Mouse (Mus musculus) regulatory T cell (primary cell): ENCODE data around the gene Lamc3.

ENCODE experiments used
- in situ Hi-C: fragments of 300-600 bp; cut with MboI, MseI; formaldehyde crosslinking; loops from one replicate; pipeline ENCODE4 v1.15.1; 2025; ENCODE audit warnings: high pct_unique_total_duplicates

Lamc3 gene

DNA sequence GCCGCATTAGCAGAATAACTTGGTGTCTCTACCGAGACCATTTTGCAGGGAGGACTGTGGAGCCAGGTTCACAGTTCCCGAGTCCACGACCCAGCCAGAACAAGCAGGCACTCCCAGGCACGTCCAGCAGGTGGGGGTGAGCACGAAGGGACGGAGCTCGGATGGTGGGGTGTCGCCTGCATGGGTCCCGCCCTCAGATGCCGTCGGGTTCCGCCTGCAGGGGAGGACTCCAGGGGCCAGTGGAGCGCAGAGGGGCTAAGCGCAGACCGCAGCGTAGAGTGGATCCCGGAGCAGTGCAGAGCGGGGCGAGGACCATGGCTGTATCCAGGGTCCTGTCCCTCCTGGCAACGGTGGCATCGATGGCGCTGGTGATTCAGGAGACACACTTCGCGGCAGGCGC lies at the start of gene Lamc3:
TSS of gene Lamc3 (plus strand) at position 262 of the 400 bp plus-strand sequence.
- in situ Hi-C loops, result loop anchor here (5.0 kb wide), 1 partner anchor 75 kb away; the partner anchor contains the start of gene Qrfp

DNA sequence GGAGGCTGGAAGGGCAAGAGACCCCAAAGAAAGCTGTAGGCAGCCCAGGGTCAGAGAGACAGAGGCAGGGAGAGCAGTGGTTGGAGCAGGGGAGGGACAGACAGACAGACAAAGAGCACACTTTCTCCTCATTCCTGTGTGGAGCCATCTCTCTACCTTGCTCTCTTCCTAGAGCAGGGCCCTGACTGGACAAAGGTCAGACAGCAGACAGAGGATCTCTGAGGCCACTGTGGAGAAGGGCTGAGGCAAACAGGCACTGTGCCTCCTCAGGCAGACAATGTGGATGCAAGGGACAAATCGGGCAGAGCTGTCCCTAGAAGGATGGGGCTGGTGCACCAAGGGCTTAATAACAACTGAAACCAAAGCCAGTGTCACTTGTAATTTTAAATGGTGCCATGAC lies 48.2 kb upstream of the Lamc3 start:
- in situ Hi-C loops, result no loop called here

DNA sequence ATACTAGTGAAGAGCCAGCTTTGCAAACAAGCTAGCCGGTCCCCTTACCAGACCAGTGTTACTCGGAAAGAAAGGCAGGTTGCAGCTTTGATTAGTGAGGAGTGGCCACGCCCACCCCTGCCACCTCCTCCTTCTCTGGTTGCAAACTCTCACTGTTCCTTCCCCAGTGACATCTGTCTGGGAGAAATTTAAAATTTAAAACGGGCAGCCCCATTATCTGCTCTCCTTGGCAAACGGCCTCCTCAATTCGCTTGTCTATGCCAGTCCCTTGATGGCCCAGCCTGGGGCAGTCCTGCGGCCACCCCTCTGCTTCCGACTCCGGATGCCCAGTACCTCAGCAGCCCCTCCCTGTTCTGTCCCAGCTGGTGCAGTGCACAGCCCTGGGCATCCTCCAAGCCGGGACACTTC lies 42.4 kb upstream of the Lamc3 start:
- in situ Hi-C loops, result no loop called here

DNA sequence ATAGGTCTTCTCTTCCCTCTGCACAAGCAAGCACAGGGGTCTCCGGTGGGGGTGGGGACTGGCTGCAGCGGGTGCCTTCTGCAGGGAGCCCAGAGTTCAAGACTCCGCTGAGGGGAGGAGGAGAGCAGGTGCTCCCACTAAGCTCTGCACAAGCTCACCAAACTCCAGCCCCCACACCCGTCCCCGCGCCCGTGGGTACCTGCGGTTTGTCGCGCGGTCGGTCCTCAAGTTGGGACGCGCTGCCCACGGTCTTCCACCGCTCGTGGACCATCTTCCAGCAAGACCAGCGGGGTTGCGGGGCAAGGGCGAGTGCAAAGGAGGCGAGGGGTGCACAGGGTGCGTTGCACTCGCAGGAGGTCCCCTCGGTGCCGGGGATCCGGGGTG lies 41.6 kb upstream of the Lamc3 start:
- in situ Hi-C loops, result no loop called here

DNA sequence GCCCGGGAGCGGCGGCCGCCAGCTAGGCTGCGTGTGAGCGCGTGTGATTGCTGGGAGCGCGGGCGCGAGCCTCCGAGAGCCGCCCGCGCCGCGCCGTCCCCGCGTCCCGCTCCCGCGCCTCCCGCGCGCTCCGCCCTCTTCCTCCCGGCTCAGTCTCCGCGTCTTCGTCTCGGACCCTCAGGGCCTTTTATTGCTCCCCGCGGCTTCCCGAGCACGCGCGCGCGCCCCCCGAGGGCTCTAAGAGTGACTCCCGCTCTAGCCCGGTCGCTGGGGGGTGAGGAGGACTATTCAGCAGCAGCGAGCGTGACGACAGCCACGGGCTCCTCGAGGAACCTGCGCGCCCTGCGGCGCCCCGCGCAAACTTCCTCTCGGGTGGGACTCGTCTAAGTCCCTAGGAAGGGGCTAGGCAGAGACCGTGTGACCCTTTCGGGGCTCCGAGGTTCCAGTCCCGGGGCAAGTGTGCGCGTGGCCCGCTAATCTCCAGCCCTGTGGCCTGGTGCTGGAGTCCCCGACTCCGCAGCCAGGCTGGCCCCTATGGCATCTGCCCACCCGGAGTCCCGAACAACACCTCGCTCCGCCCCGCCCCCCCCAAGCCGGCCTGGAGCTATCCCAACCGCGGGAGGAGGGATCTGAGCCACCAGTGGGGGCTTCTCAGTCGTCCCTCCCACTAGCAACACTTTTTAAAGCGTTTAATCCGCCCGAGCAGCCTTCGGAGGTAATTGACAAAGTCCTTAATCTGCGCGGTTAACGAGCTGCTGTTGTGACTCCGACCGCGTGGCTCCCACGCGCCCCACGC lies 41.0 kb upstream of the Lamc3 start, which contains the start of gene Fibcd1:
TSS of gene Fibcd1 (minus strand) at position 110 of the 796 bp plus-strand sequence.
- in situ Hi-C loops, result no loop called here

DNA sequence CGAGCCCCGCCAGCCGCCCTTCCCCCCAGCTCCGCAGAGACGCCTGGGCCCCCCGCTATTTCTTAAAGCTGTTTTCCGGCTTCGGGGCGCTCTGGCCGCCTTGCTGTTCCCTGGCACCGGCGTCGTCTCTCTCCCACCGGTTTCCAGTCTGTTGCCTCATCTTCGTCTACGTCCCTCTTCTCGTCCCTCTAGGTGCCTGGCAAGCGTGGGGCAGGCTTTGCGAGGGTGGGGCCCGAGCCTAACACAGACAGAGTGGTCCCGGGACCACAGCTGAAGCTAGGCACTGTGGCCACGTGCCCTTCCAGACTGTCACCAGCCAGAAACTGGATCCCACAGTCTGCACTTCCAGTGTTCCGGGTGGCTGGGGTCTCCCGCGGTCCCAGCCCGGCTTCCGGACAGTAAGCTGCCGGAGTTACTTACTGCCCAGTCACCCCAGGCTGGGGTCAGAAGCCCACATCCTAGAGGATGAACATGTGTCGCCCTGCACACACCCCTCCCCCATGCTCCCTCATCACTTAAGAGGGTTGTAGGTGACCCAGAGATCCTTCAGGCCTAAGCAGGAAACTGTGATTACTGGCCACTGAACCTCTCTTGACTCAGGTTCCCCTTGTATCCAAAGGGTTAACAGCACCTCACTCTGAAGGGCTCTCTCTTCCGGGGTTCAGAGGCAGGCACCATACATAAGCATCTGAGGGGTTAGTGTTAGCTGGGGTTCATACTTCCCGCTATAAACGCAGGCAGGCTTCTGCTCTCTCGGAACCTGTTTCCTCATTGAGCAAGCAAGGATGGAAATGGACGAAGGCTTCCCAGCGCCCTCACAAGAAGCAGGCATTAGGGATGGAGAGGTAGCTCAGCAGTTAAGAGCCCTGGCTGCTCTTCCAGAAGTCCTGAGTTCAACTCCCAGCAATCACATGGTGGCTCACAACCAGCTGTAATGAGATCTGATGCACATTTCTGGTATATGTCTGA lies 40.1 kb upstream of the Lamc3 start:
- in situ Hi-C loops, result no loop called here

DNA sequence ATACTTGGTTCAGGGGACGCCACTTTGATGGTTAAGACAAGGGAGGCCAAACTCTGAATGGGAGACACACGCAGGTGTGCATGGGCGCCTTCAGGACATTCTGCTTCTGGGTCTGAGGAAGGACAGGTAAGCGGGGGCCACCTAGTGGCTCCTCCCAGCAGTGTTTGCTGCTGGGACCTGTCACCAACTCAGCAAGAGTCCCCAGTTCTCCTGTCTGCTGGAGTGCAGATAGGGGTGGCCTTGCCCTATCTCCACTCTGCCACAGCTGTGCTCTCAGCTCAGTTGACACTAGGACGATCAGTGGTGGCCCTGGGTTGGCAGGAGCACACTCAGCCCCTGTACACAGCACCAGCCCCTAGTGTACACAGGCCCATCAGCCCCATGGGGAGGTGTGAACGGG lies 39.2 kb upstream of the Lamc3 start:
- in situ Hi-C loops, result no loop called here

DNA sequence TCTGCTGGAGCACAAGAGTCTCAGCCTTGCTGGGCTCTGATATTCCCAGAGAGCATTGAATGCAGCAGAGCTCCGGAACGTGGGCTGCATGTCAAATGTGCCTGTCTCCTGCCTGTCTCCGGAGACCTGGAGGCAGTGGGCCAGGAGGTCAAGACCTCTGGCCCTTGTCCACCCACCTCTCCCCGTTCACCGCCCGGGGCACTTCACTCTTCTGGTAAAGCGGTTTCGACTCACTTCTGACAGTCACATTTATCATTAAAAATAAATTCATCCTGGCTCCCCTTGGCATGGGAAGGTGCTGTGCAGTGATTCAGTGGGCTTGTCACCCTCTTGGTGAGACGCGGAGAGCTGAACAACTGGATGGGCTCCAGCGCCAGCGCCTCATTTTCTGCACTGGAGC lies 37.0 kb upstream of the Lamc3 start:
- in situ Hi-C loops, result loop anchor here (5.0 kb wide), 1 partner anchor 33 kb away; no protein-coding TSS in a partner anchor

DNA sequence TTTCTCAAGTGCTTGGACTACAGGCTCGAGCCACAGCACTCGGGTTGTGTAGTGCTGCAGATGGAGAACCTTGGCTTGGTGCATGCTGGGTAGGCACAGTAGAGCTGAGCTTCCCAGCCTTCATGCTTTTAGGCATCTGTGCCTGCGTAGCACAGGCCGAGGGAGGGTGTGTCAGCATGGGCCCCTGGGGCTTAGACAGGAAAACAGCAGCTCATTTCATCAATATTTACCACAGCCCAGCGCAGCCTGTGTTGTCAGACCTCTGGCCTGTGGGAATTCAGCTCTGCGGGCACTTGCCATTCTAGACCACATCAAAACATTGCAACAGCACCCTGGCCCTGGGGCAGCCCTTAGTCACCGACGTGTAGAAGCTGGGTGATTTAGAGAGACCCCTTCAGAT lies 31.1 kb upstream of the Lamc3 start:
- in situ Hi-C loops, result no loop called here

DNA sequence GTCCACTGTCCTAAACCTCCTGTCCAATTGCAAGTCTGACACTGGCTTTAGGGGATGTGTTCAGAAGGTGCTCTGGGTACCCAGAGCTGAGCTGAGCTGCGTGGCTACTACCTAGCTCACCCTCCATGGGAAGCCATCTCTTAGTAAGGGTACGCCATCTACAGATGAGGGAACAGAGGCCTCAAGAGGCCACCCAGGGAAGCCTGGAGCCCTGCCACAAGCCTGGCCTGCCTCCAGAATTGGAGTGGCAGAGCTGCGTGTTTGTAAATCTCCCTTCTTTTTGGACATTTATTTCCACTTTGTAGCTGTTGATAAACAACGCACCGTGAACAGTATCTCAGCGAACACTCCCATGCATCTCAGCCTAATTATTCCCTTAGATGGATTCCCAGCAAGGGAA lies 29.9 kb upstream of the Lamc3 start:
- in situ Hi-C loops, result no loop called here

DNA sequence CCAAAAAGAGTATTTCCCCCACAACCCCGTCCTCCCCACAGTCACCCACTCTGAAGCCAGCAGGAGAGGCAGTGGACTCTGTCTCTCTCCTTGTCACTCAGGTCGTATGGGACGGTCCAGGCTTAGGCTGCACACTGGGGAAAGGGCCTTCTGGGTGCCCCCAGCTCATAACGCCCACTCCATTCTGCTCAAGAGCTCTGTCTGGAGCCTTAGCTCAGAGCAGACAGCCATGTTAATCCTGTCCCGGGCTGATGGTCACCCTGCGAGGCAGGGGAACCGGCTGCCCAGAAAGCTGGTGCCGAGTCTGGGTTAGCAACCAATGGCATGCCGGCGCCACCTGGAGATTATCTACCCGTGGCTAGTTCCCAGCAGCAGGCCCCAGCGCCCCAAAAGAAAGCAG lies 28.6 kb upstream of the Lamc3 start:
- in situ Hi-C loops, result no loop called here

DNA sequence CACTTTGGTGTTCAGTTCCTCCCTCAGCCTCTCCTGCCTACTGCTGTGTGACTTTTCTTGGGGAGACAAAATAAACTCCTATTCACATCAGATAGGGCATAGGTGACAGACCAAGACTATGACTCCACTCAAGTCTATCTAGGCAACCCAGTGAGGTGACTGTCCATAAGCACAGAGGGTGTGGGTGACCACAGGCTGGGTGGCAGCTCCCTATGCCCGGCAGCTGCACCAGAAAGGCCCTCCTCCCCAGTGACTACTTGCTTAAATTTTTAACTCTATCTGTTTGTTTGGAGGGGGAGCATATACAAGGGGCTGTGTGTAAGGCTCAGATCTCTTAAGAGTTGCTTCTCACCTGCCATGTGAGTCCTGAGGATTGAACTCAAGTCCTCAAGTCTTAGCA lies 24.2 kb upstream of the Lamc3 start:
- in situ Hi-C loops, result no loop called here

DNA sequence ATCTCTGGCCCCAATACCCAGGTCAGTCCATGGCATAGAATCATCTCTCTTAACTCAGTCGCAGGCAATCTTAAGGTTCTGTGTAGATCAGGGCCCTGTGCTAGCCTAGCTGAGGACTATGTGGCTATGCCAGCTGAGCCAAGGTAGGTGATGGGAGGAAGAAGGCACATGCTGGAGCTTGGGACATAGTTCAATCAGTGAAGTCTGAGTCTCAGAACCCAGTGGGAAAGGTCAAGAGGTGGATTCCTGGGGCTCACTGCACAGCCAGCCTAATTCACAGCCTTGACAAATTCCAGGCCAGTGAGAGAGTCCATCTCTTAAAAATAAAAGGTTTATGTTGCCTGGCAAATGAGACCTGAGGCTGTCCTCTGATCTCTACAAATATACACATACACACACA lies 23.3 kb upstream of the Lamc3 start:
- in situ Hi-C loops, result no loop called here

DNA sequence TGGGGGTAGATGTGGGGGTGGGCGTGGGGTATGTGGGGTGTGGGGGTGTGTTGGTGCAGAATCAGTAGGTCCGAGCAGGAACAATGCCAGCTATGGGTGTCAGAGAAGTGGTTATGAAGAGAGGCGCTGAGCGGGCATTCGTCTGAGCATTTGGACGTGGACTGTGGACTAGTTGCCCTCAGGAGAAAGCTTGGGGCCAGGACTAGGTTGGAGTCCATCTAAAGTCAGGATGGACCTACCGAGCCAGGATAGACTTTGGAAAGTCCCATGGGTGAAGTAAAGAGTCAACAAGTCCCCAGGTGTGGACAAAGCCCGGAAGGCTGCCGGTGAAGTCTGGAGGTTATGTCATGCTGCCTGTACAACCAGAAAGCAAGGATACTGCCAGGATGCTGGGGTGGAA lies 22.2 kb upstream of the Lamc3 start:
- in situ Hi-C loops, result no loop called here

DNA sequence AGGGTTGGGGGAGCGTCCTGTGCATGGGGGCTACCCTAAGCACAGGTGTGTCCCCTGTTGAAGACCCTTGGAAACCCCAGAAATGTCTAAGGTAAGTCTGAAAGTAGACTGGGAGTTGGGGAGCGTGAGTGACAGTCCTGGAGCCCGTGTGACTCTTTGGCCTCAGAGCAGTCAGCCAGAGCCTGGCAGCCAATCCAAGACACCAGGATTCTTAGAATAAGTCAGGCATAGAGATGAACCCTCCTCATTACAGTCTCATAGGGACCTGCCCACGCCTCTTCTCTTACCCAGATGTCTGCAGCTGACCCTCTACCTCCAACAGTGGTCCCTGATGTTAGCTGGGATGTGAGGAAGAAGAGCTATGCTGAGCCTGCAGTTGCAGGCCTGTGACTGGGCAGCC lies 21.8 kb upstream of the Lamc3 start:
- in situ Hi-C loops, result no loop called here

DNA sequence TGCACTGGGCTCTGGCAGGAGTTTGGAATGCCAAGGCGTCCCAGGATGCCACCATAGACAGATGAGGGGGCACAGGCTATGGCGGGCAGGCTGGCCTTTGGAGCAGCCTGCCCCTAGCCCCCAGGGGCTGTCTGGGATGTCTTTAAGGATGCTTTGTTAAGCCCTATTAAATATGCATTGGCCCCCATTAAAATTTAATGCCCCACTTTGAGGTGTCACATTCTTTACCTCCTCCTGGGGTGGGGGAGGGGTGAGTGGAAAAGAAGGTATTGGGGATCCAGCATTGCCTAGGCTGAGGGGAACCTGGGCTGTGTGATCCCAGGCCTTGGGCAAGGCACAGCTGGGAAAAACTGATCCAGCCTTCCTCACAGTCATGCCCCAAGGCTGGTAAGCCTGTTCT lies 21.3 kb upstream of the Lamc3 start:
- in situ Hi-C loops, result no loop called here

DNA sequence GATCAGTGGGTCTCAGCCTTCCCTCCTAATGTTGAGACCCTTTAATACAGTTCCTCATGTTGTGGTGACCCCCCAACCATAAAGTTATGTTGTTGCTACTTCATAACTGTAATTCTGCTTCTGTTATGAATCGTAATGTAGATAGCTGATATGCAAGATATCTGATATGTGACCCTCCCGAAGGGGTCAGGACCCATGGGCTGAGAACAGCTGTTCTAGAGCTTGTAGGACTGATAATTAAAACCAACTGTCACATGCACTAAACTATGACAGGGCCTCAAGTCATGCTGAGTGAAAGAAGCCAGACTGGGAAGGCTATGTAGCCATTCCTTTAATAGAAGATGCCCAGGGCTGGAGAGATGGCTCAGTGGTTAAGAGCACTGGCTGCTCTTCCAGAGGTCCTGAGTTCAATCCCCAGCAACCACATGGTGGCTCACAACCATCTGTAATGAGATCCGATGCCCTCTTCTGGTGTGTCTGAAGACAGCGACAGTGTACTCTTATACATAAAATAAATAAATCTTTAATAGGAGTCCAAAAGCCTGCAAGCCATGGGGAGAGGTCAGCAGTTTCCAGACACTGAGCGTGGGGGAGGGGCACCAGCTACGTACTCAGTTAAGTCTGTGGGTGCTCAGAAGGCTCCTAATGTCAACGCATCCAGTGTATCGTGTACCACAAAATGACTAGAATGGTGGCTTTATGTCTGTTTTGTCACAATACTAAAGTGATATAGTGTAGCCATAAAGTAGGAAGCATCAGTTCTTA lies 19.1 kb upstream of the Lamc3 start:
- in situ Hi-C loops, result no loop called here

DNA sequence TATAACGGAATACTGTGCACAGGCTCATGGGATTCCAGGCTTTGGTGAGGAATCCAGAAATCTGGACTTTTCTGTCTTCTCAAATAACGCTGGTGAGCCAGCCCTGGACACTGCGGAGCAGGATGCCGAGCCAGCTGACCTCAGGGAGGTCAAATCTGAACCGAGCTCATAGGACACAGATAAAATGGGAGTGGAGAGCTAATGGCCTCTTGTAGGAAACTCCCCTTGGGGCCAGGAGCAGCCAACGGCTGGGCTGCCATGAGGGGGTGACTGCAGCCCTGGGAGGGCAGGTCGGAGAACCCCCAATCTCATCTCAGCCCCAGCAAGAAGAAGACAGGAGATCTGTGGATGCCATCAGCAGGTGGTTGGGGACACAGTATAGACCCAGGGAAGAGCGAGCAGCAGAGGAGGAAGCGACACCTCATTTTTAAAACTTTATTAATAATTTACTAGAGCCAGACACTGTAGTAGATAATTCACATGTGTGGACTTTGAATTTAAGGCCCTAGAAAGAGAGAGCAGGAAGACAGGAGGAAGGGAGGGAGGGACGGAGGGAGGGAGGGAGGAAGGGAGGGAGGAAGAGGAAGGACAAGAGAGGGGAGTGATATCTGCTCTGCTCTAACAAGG lies 18.4 kb upstream of the Lamc3 start:
- in situ Hi-C loops, result no loop called here

DNA sequence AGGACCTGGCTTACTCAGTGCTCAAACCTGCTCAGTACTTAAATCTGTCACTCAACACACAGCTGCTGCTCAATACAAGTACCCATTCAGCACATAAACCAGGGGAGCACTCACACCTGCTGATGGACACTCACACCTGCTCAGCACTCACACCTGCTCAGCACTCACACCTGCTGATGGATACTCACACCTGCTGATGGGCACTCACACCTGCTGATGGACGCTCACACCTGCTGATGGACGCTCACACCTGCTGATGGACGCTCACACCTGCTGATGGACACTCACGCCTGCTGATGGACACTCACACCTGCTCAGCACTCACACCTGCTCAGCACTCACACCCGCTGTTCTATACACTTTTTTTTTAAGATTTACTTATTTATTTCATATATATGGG lies 17.4 kb upstream of the Lamc3 start:
- in situ Hi-C loops, result loop anchor here (10.0 kb wide), 1 partner anchor 1995 kb away; no protein-coding TSS in a partner anchor

DNA sequence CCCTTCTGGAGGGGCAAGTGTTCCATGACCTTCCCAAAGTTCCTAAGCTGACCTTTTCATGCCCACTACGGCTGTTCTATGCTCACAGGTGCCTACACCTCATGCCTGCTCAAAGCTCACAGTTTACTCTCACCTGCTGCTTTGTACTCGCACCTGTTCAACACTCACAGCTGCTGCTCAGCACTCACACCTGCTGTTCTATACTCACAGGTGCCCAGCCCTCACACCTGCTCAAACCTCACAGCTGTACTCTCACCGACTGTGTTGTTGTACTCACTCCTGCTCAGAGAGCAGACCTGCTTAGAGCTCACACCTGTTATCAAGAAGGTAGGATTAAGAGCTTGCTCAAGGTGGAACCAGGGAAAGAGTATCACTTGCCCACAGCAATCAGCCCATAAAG lies 16.4 kb upstream of the Lamc3 start:
- in situ Hi-C loops, result loop anchor here (10.0 kb wide), 1 partner anchor 1996 kb away; no protein-coding TSS in a partner anchor

DNA sequence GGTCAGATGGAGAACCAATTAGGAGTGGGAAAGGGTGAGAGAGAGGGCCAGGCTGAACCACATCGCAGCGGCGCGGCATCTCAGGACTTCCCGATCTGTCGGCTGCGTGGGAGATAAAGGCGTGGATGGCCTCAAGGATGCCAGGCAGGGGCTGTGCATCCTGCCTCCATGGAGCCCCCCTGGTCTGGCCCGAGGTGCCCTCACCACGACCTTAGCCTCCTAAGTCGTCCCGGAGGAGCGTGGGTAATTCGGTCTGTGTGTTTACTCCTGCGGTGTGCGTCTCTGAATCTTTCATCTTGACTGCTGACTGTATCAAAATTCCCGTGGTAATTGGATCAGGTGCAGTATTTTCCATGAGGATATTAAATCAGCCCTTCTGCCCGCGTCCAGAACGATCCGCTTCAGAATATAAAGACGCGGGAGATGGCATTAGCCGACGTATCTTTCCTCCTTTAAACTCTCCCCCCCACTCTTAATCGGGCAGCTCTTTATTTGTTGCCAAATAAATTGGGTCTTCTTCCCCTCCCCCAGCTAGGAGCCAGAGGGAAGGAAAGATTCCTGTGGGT lies 12.7 kb upstream of the Lamc3 start:
- in situ Hi-C loops, result loop anchor here (10.0 kb wide), 1 partner anchor 2000 kb away; no protein-coding TSS in a partner anchor
